Mouse (Mus musculus) limb, embryonic 13.5 days (tissue): ENCODE data around the gene 1700016D06Rik. TPM values are rescaled to one million over a fixed set of nuclear protein-coding genes. Genes with fewer than 3 reads are reported as not detected.

ENCODE experiments used
- microRNA-seq: library from miRNA; unstranded; fragments of <30 nt; microRNA quantifications from one replicate; pipeline ENCODE4, GENCODE M21; 2016
- polyA plus RNA-seq: library from polyadenylated mRNA; unstranded; fragments of >200 nt; fragmentation: Nextera tagmentation; extraction: Ambion mirVana; gene quantifications from 2 replicates; pipeline ENCODE4 v1.2.1, GENCODE M21; 2015

1700016D06Rik gene
- polyA plus RNA-seq, 1 experiment from 2014 or later: 0.11 TPM

Small RNAs within 50 kb of the gene (microRNA-seq; reads per million reads assigned to microRNA genes)
- 1.2 reads per million for gene Mir7238

Other genes with a start within 250 kb of the 1700016D06Rik start
- 1.6 and 1.7 TPM in 2 replicates for gene Rab20, start 222.4 kb downstream of the 1700016D06Rik start, polyA plus RNA-seq
- 128 and 132 TPM in 2 replicates for gene Naxd, start 203.6 kb downstream of the 1700016D06Rik start, polyA plus RNA-seq
- gene Cars2, start 150.3 kb downstream of the 1700016D06Rik start, polyA plus RNA-seq: 23.3 and 25.3 TPM in 2 replicates
- gene Ing1, start 145.5 kb downstream of the 1700016D06Rik start, polyA plus RNA-seq: 37.9 and 42.5 TPM in 2 replicates
- 105 and 115 TPM in 2 replicates for gene Ankrd10, start 65.3 kb downstream of the 1700016D06Rik start, polyA plus RNA-seq
- gene Arhgef7, start 26.7 kb upstream of the 1700016D06Rik start, polyA plus RNA-seq: 46.5 and 52.3 TPM in 2 replicates
- 0.18 TPM in 1 of 2 replicates, not detected in the other for gene Tex29, start 139.4 kb upstream of the 1700016D06Rik start, polyA plus RNA-seq